Mouse (Mus musculus) kidney, embryonic 15.5 days (tissue): Measurements from ENCODE around the gene Lamb1. TPM values are rescaled to one million over a fixed set of nuclear protein-coding genes. Genes with fewer than 3 reads are reported as not detected.
A peak's percentile ranks its signal among the peaks of the same experiment; 100 is the strongest.

Source experiments
- ATAC-seq: fragments of 200-750 bp; cut with Nextera tagmentation; replicated peaks from 2 replicates; pipeline ENCODE4 v1.8.0; 2017; ENCODE audit warnings: moderate TSS enrichment; ENCODE audit not compliant: low FRiP score
- H3K27ac ChIP-seq: fragments of 300-500 bp; sonication (generic); 2 replicates; pipeline ENCODE4 v1.5.1; 2015; ENCODE audit warnings: mild to moderate bottlenecking, inconsistent platforms
- H3K27me3 ChIP-seq: fragments of 300-500 bp; sonication (generic); 2 replicates; pipeline ENCODE4 v1.6.1; 2015; ENCODE audit warnings: inconsistent platforms
- H3K36me3 ChIP-seq: fragments of 300-500 bp; sonication (generic); 2 replicates; pipeline ENCODE4 v1.6.1; 2015; ENCODE audit warnings: inconsistent platforms
- H3K4me1 ChIP-seq: fragments of 300-500 bp; sonication (generic); 2 replicates; pipeline ENCODE4 v1.6.1; 2015; ENCODE audit warnings: inconsistent platforms
- H3K4me2 ChIP-seq: fragments of 300-500 bp; sonication (generic); 2 replicates; pipeline ENCODE4 v1.6.1; 2015; ENCODE audit warnings: moderate library complexity, mild to moderate bottlenecking, inconsistent platforms
- H3K4me3 ChIP-seq: fragments of 300-500 bp; sonication (generic); replicated peaks from 2 replicates; pipeline ENCODE4 v1.5.1; 2015; ENCODE audit warnings: mild to moderate bottlenecking, inconsistent platforms
- H3K9ac ChIP-seq: fragments of 300-500 bp; sonication (generic); 2 replicates; pipeline ENCODE4 v1.6.1; 2015; ENCODE audit warnings: mild to moderate bottlenecking, inconsistent platforms
- H3K9me3 ChIP-seq: fragments of 300-500 bp; sonication (generic); replicated peaks from 2 replicates; pipeline ENCODE4 v1.6.1; 2016; ENCODE audit warnings: inconsistent platforms
- WGBS: fragments of 180-500 bp; shearing (Covaris S2); methylation state at CpG from one replicate; pipeline ENCODE4 v1.1.7; 2015; ENCODE audit warnings: mixed read lengths; 5-methylcytosine and 5-hydroxymethylcytosine counted together
- polyA plus RNA-seq: library from polyadenylated mRNA; unstranded; fragments of >200 nt; fragmentation: Nextera tagmentation; extraction: Ambion mirVana; gene quantifications from 2 replicates; pipeline ENCODE4 v1.2.1, GENCODE M21; 2015

Gene Lamb1
- polyA plus RNA-seq, 1 experiment from 2014 or later, result 144 TPM

- WGBS, result 48% methylated on average over 8 of the region's 8 CpGs
- Histone ChIP-seq H3K9ac (no peak overlapping the region), H3K36me3 (peaks cover 83% of the 10 kb centered on the region)
Observed at GRCm38 (mm10) chr12:31272012-31272735, 7.1 kb downstream of the Lamb1 start.

GRCm38 (mm10) chr12:31272846-31273245, 7.8 kb downstream of the Lamb1 start:
- no peak overlapping the region for H3K4me3 ChIP-seq
- peaks cover 90% of the 10 kb centered on the region for H3K36me3 ChIP-seq
- 85% methylated on average over 2 of the region's 2 CpGs for WGBS
- H3K27me3 ChIP-seq, result no peaks in the 10 kb centered on the region
- H3K9me3 ChIP-seq, result no peaks in the 10 kb centered on the region
- ATAC-seq, result no peak
- H3K27ac ChIP-seq, result no peak overlapping the region
- H3K4me1 ChIP-seq, result peaks cover 63% of the 10 kb centered on the region
- no peak overlapping the region for H3K9ac ChIP-seq
- no peak overlapping the region for H3K4me2 ChIP-seq

More at GRCm38 (mm10) chr12:31272012-31272735, 7.1 kb downstream of the Lamb1 start:
- peak; percentile 30 for ATAC-seq
- Histone ChIP-seq H3K4me3 (peak overlapping the region; percentile 16), H3K27me3 (no peaks in the 10 kb centered on the region), H3K27ac (peak overlapping the region; percentile 86), H3K4me1 (peaks cover 69% of the 10 kb centered on the region), H3K9me3 (no peaks in the 10 kb centered on the region), H3K4me2 (peak overlapping the region; percentile 53)

- ATAC-seq, result no peak
- peaks cover 93% of the 10 kb centered on the region for H3K36me3 ChIP-seq
- H3K9me3 ChIP-seq, result no peaks in the 10 kb centered on the region
- H3K27ac ChIP-seq, result no peak overlapping the region; the same call in 1 of the 2 replicates
- H3K4me3 ChIP-seq, result no peak overlapping the region
- WGBS, result 92% methylated on average over 7 of the region's 7 CpGs
- H3K9ac ChIP-seq, result no peak overlapping the region
- H3K4me2 ChIP-seq, result no peak overlapping the region
- no peaks in the 10 kb centered on the region for H3K27me3 ChIP-seq
- peaks cover 55% of the 10 kb centered on the region for H3K4me1 ChIP-seq
Observed at GRCm38 (mm10) chr12:31273646-31274045, 8.6 kb downstream of the Lamb1 start.

GRCm38 (mm10) chr12:31275411-31275810, 10.4 kb downstream of the Lamb1 start:
- 70% methylated on average over 10 of the region's 10 CpGs for WGBS
- Histone ChIP-seq H3K27ac (peak overlapping the region; percentile 60; the same call in 1 of the 2 replicates), H3K9me3 (no peaks in the 10 kb centered on the region), H3K4me1 (peaks cover 39% of the 10 kb centered on the region), H3K36me3 (peaks cover 96% of the 10 kb centered on the region), H3K4me3 (no peak overlapping the region), H3K9ac (no peak overlapping the region), H3K27me3 (no peaks in the 10 kb centered on the region), H3K4me2 (no peak overlapping the region)
- ATAC-seq, result no peak

- Histone ChIP-seq H3K4me2 (no peak overlapping the region), H3K36me3 (peaks cover 98% of the 10 kb centered on the region), H3K4me3 (no peak overlapping the region), H3K27ac (no peak overlapping the region), H3K9ac (no peak overlapping the region), H3K9me3 (no peaks in the 10 kb centered on the region), H3K27me3 (no peaks in the 10 kb centered on the region), H3K4me1 (peaks cover 16% of the 10 kb centered on the region)
- ATAC-seq, result no peak
- 93% methylated on average over 11 of the region's 11 CpGs for WGBS
Observed at GRCm38 (mm10) chr12:31278270-31278669, 13.2 kb downstream of the Lamb1 start.

GRCm38 (mm10) chr12:31280318-31280717, 15.3 kb downstream of the Lamb1 start:
- H3K9ac ChIP-seq, result no peak overlapping the region
- H3K4me2 ChIP-seq, result no peak overlapping the region
- peaks cover 18% of the 10 kb centered on the region for H3K4me1 ChIP-seq
- no peaks in the 10 kb centered on the region for H3K27me3 ChIP-seq
- H3K36me3 ChIP-seq, result peaks cover 96% of the 10 kb centered on the region
- 77% methylated on average over 7 of the region's 7 CpGs for WGBS
- no peak for ATAC-seq
- H3K27ac ChIP-seq, result no peak overlapping the region
- H3K9me3 ChIP-seq, result no peaks in the 10 kb centered on the region
- no peak overlapping the region for H3K4me3 ChIP-seq

- no peaks in the 10 kb centered on the region for H3K9me3 ChIP-seq
- ATAC-seq, result no peak
- no peak overlapping the region for H3K4me3 ChIP-seq
- H3K27me3 ChIP-seq, result no peaks in the 10 kb centered on the region
- no peak overlapping the region for H3K27ac ChIP-seq
- H3K9ac ChIP-seq, result no peak overlapping the region
- no peak overlapping the region for H3K4me2 ChIP-seq
- H3K36me3 ChIP-seq, result peaks cover 96% of the 10 kb centered on the region
- H3K4me1 ChIP-seq, result peaks cover 13% of the 10 kb centered on the region
- WGBS, result 82% methylated on average over 9 of the region's 9 CpGs
Observed at GRCm38 (mm10) chr12:31281100-31281591, 16.1 kb downstream of the Lamb1 start.

- Histone ChIP-seq H3K36me3 (peaks cover 96% of the 10 kb centered on the region), H3K27me3 (no peaks in the 10 kb centered on the region), H3K27ac (no peak overlapping the region), H3K9me3 (no peaks in the 10 kb centered on the region), H3K4me3 (no peak overlapping the region), H3K4me1 (peaks cover 13% of the 10 kb centered on the region), H3K9ac (no peak overlapping the region), H3K4me2 (no peak overlapping the region)
- ATAC-seq, result no peak
- 84% methylated on average over 5 of the region's 5 CpGs for WGBS
Observed at GRCm38 (mm10) chr12:31282241-31282640, 17.2 kb downstream of the Lamb1 start.

- Histone ChIP-seq H3K4me1 (peaks cover 13% of the 10 kb centered on the region), H3K27ac (no peak overlapping the region), H3K36me3 (peaks cover 96% of the 10 kb centered on the region), H3K4me2 (no peak overlapping the region), H3K27me3 (no peaks in the 10 kb centered on the region), H3K9ac (no peak overlapping the region), H3K4me3 (no peak overlapping the region), H3K9me3 (no peaks in the 10 kb centered on the region)
- 85% methylated on average over 4 of the region's 4 CpGs for WGBS
- no peak for ATAC-seq
Observed at GRCm38 (mm10) chr12:31283131-31283530, 18.1 kb downstream of the Lamb1 start.

GRCm38 (mm10) chr12:31283617-31284136, 18.6 kb downstream of the Lamb1 start:
- 66% methylated on average over 4 of the region's 4 CpGs for WGBS
- H3K36me3 ChIP-seq, result peaks cover 96% of the 10 kb centered on the region
- H3K4me2 ChIP-seq, result no peak overlapping the region
- H3K27ac ChIP-seq, result peak overlapping the region; percentile 48; the same call in 1 of the 2 replicates
- ATAC-seq, result peak; percentile 80
- H3K9ac ChIP-seq, result no peak overlapping the region
- H3K4me1 ChIP-seq, result peaks cover 13% of the 10 kb centered on the region
- no peaks in the 10 kb centered on the region for H3K9me3 ChIP-seq
- no peak overlapping the region for H3K4me3 ChIP-seq
- no peaks in the 10 kb centered on the region for H3K27me3 ChIP-seq

GRCm38 (mm10) chr12:31289046-31289445, 24.0 kb downstream of the Lamb1 start:
- no peak overlapping the region for H3K4me3 ChIP-seq
- 89% methylated on average over 10 of the region's 10 CpGs for WGBS
- peaks cover 88% of the 10 kb centered on the region for H3K36me3 ChIP-seq
- no peak for ATAC-seq
- no peak overlapping the region for H3K4me2 ChIP-seq
- H3K27me3 ChIP-seq, result no peaks in the 10 kb centered on the region
- no peak overlapping the region for H3K27ac ChIP-seq
- H3K9ac ChIP-seq, result no peak overlapping the region
- peaks cover 25% of the 10 kb centered on the region for H3K4me1 ChIP-seq
- H3K9me3 ChIP-seq, result no peaks in the 10 kb centered on the region; the same call in 1 of the 2 replicates

- H3K4me2 ChIP-seq, result no peak overlapping the region
- H3K4me1 ChIP-seq, result peaks cover 40% of the 10 kb centered on the region
- 84% methylated on average over 3 of the region's 3 CpGs for WGBS
- peaks cover 74% of the 10 kb centered on the region for H3K36me3 ChIP-seq
- H3K27ac ChIP-seq, result no peak overlapping the region
- H3K9me3 ChIP-seq, result no peaks in the 10 kb centered on the region; the same call in 1 of the 2 replicates
- H3K27me3 ChIP-seq, result no peaks in the 10 kb centered on the region
- H3K4me3 ChIP-seq, result no peak overlapping the region
- H3K9ac ChIP-seq, result no peak overlapping the region
- no peak for ATAC-seq
Observed at GRCm38 (mm10) chr12:31290951-31291350, 25.9 kb downstream of the Lamb1 start.
